Mouse (Mus musculus): Measurements from ENCODE around the gene Mindy3.

DNA sequence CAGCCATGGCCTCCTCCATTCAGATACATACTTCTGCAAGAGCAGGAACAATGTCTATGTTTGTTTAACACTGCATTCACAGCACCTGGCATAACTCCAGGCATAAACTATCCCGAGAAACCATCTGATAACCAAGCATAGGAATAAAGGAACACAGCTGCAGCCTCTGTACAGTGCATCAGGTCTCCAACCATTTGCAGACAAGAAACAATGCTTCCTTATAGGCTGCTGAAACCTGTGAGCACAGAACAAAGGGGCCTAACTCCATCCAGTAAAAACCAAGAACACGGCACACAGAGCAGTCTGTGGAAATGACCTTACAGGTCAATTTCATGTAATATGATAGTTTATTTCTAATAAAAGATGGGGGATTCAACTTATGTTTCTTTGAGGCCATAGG, 39.0 kb downstream of the Mindy3 start:
- TF ChIP-seq CTCF (IDR thresholded peaks at IDR 0.05; ENCODE audit: low read depth, low read length) (no peak), EP300 (IDR thresholded peaks at IDR 0.05; ENCODE audit: insufficient read depth, low read depth, low read length) (no peak), POLR2A (IDR thresholded peaks at IDR 0.05; ENCODE audit: insufficient read depth, low read length) (no peak)
